Mouse (Mus musculus): ENCODE data around the gene Vmn1r40.

Gene Vmn1r40

GRCm38 (mm10) chr6:89707240-89707639 lies at the start of gene Vmn1r40:
TSS of gene Vmn1r40 (plus strand) at chr6:89707540.
- no peak for DNase-seq (ENCODE audit: low spot score)

GRCm38 (mm10) chr6:89658342-89658741 lies 49.0 kb upstream of the Vmn1r40 start:
- DNase-seq (ENCODE audit: low spot score), result no peak

- no peak for DNase-seq (ENCODE audit: low spot score)
Observed at GRCm38 (mm10) chr6:89658931-89659330, 48.4 kb upstream of the Vmn1r40 start.

- no peak for DNase-seq (ENCODE audit: low spot score)
Observed at GRCm38 (mm10) chr6:89659692-89660423, 47.5 kb upstream of the Vmn1r40 start.

- no peak for DNase-seq (ENCODE audit: low spot score)
Observed at GRCm38 (mm10) chr6:89660490-89660889, 46.9 kb upstream of the Vmn1r40 start.

- no peak for DNase-seq (ENCODE audit: low spot score)
Observed at GRCm38 (mm10) chr6:89662521-89662920, 44.8 kb upstream of the Vmn1r40 start.

- DNase-seq (ENCODE audit: low spot score), result no peak
Observed at GRCm38 (mm10) chr6:89665155-89665554, 42.2 kb upstream of the Vmn1r40 start.

GRCm38 (mm10) chr6:89665667-89666066 lies 41.7 kb upstream of the Vmn1r40 start:
- DNase-seq (ENCODE audit: low spot score), result no peak

GRCm38 (mm10) chr6:89666976-89667375 lies 40.4 kb upstream of the Vmn1r40 start:
- no peak for DNase-seq (ENCODE audit: low spot score)

GRCm38 (mm10) chr6:89669556-89669955 lies 37.8 kb upstream of the Vmn1r40 start:
- DNase-seq (ENCODE audit: low spot score), result no peak

GRCm38 (mm10) chr6:89671431-89671830 lies 35.9 kb upstream of the Vmn1r40 start:
- no peak for DNase-seq (ENCODE audit: low spot score)

GRCm38 (mm10) chr6:89672641-89673040 lies 34.7 kb upstream of the Vmn1r40 start:
- no peak for DNase-seq (ENCODE audit: low spot score)

GRCm38 (mm10) chr6:89673135-89673780 lies 34.1 kb upstream of the Vmn1r40 start:
- no peak for DNase-seq (ENCODE audit: low spot score)

GRCm38 (mm10) chr6:89678522-89678921 lies 28.8 kb upstream of the Vmn1r40 start:
- DNase-seq (ENCODE audit: low spot score), result no peak

- peak; percentile 60 for DNase-seq (ENCODE audit: low spot score)
Observed at GRCm38 (mm10) chr6:89679291-89679835, 28.0 kb upstream of the Vmn1r40 start.

- peak; percentile 76 for DNase-seq (ENCODE audit: low spot score)
Observed at GRCm38 (mm10) chr6:89680155-89680554, 27.2 kb upstream of the Vmn1r40 start.

GRCm38 (mm10) chr6:89684231-89684630 lies 23.1 kb upstream of the Vmn1r40 start:
- no peak for DNase-seq (ENCODE audit: low spot score)

GRCm38 (mm10) chr6:89687100-89687499 lies 20.2 kb upstream of the Vmn1r40 start:
- no peak for DNase-seq (ENCODE audit: low spot score)

- no peak for DNase-seq (ENCODE audit: low spot score)
Observed at GRCm38 (mm10) chr6:89706624-89707023, 716 bp upstream of the Vmn1r40 start.

- no peak for DNase-seq (ENCODE audit: low spot score)
Observed at GRCm38 (mm10) chr6:89718051-89718450, 10.7 kb downstream of the Vmn1r40 start.

- no peak for DNase-seq (ENCODE audit: low spot score)
Observed at GRCm38 (mm10) chr6:89740466-89740865, 33.1 kb downstream of the Vmn1r40 start, which contains the start of gene Vmn1r41. TSS of gene Vmn1r41 (plus strand) at chr6:89740766.

- DNase-seq (ENCODE audit: low spot score), result no peak
Observed at GRCm38 (mm10) chr6:89742811-89743210, 35.5 kb downstream of the Vmn1r40 start.

Data from urinary bladder, postnatal 25 days (tissue).